Mouse (Mus musculus) G1E (cell line): ENCODE data around the gene Zfyve19. TPM values are rescaled to one million over a fixed set of nuclear protein-coding genes. Genes with fewer than 3 reads are reported as not detected.
A peak's percentile ranks its signal among the peaks of the same experiment; 100 is the strongest.

Source experiments
- ATAC-seq: 2 replicates; pipeline ENCODE4 v1.8.0; 2016; ENCODE audit warnings: mild to moderate bottlenecking; ENCODE audit not compliant: insufficient number of reproducible peaks, poor library complexity, low FRiP score, severe bottlenecking; ENCODE audit errors: extremely low read depth
- DNase-seq: peaks from one replicate; pipeline ENCODE4 v3.0.0; 2012; ENCODE audit warnings: low spot score
- H3K27me3 ChIP-seq: 2 replicates; pipeline ENCODE4 v1.6.1; 2012; ENCODE audit warnings: mild to moderate bottlenecking, low read length, inconsistent platforms; ENCODE audit not compliant: insufficient read depth
- H3K36me3 ChIP-seq: replicated peaks from 2 replicates; pipeline ENCODE3; 2012; ENCODE audit warnings: mild to moderate bottlenecking, inconsistent platforms
- H3K4me1 ChIP-seq: 2 replicates; pipeline ENCODE4 v1.6.1; 2012; ENCODE audit warnings: low read depth, low read length, inconsistent platforms, mixed read lengths; ENCODE audit not compliant: insufficient read depth
- H3K4me3 ChIP-seq: 2 replicates; pipeline ENCODE4 v1.5.1; 2012; ENCODE audit warnings: low read depth, mild to moderate bottlenecking, inconsistent platforms, low read length, moderate library complexity, mixed read lengths
- H3K9me3 ChIP-seq: replicated peaks from 2 replicates; pipeline ENCODE4 v1.6.1; 2012; ENCODE audit warnings: inconsistent platforms
- CTCF ChIP-seq: IDR thresholded peaks from 2 replicates; pipeline ENCODE4 v1.5.1; 2012; ENCODE audit warnings: low read depth, low read length, inconsistent platforms, mixed read lengths
- GATA1 ChIP-seq: IDR thresholded peaks from 2 replicates; pipeline ENCODE4 v1.6.1; 2012; ENCODE audit warnings: borderline replicate concordance, low read length, inconsistent platforms, mixed read lengths
- GATA2 ChIP-seq: IDR thresholded peaks from 2 replicates; pipeline ENCODE4 v1.6.1; 2012; ENCODE audit warnings: low read depth, low read length, inconsistent platforms, borderline replicate concordance
- POLR2AphosphoS5 ChIP-seq: IDR thresholded peaks from 2 replicates; pipeline ENCODE4 v1.6.1; 2012; ENCODE audit warnings: low read depth, low read length, inconsistent platforms; ENCODE audit not compliant: insufficient replicate concordance
- TAL1 ChIP-seq: conservative IDR thresholded peaks from 2 replicates; pipeline ENCODE4 v1.6.1; 2012; ENCODE audit warnings: low read depth, low read length, inconsistent platforms, mixed read lengths
- polyA plus RNA-seq: library from polyadenylated mRNA; stranded (reverse); fragments of >175 nt; gene quantifications from 2 replicates; pipeline ENCODE4 v1.2.3, GENCODE M21; 2012
- total RNA-seq, 2 experiments: library from RNA; stranded (forward) in 1 of 2; stranded (reverse) in 1 of 2; fragments of 200-1000 nt in 1 of 2; fragments of >200 nt in 1 of 2; fragmentation: Nextera tagmentation in 1 of 2; gene quantifications; 2 replicates each; pipeline ENCODE4 v1.2.3; 2014 to 2017

Zfyve19 gene
- total and polyA plus RNA-seq, 3 experiments = 22.7 to 28.9 (median 23.4) TPM

DNA sequence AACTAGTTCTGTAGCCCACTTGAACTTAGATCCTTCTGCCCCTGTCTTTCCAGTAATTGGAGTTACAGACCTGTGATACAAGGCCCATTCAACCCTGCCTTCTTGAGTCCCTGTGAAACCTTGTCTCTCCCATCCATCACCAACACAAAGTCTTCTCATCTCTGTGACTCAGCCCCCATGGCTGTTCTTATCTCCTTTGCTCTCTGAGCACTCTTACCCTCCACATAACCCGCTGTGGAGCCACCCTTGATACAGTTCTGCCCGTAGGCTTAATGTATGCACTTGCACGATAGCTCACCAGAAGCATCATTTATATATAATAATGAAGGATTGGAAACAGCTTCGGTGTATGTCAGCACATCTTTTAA lies 32.4 kb downstream of the Zfyve19 start:
- TF ChIP-seq GATA1 = no peak
- H3K27me3 ChIP-seq = peaks cover 53% of the 10 kb centered on the region
- DNase-seq (no peak), ATAC-seq (no peak)
- H3K9me3 ChIP-seq = no peaks in the 10 kb centered on the region
- no peaks in the 10 kb centered on the region; the same call in 1 of the 2 replicates for H3K4me1 ChIP-seq
- no peak overlapping the region for H3K4me3 ChIP-seq
- no peaks in the 10 kb centered on the region for H3K36me3 ChIP-seq

DNA sequence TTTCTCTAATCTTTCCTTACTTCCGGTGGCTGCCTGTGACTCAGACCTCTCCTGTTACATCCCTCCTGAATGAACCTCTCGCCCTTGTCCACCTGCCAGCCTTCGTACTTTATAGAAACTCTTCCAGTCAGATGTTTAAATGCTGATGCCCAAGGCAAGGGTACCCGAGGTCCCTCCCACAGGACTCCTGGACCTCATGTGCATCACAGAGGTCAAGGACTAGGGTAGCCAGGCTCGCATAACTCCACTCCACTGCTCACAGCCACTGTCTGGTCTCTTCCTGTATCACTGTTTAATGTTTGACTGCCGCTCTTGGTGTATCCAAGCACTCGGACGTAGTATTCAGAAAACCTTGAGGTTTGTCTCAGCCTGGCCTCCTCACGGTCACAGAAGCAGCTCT lies 34.1 kb downstream of the Zfyve19 start:
- no peak for TF ChIP-seq GATA1
- no peak for TF ChIP-seq TAL1
- no peak for TF ChIP-seq POLR2AphosphoS5
- TF ChIP-seq CTCF = no peak
- TF ChIP-seq GATA2 = no peak
- ATAC-seq (no peak), DNase-seq (no peak)
- no peaks in the 10 kb centered on the region for H3K9me3 ChIP-seq
- H3K4me1 ChIP-seq = no peaks in the 10 kb centered on the region; the same call in 1 of the 2 replicates
- H3K36me3 ChIP-seq = no peaks in the 10 kb centered on the region
- no peak overlapping the region for H3K4me3 ChIP-seq
- peaks cover 59% of the 10 kb centered on the region for H3K27me3 ChIP-seq

DNA sequence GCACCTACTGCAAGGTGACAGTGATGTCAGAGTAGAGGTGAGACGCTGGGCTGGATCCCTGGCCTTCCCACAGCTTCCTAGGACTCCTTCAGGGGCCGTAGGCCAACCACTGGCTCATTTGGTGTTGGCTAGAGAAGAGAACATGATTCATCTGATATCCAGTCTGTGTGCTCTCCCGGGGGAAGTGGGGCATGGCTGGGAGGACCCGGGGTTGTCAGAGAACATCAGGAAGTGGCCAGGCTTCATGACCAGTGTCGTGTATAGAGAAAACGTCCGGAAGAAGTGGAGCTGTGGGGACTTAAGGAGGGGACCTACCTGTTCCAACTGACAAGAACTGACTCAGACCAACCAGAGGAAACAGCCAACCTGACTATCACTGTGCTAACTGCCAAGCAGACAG lies 36.8 kb downstream of the Zfyve19 start:
- Histone ChIP-seq H3K27me3 (peaks cover 65% of the 10 kb centered on the region), H3K36me3 (no peaks in the 10 kb centered on the region), H3K4me3 (no peak overlapping the region), H3K4me1 (no peaks in the 10 kb centered on the region), H3K9me3 (no peaks in the 10 kb centered on the region)
- no peak for TF ChIP-seq POLR2AphosphoS5
- no peak for TF ChIP-seq GATA1
- no peak for TF ChIP-seq CTCF
- no peak for TF ChIP-seq TAL1
- no peak for TF ChIP-seq GATA2
- no peak for ATAC-seq
- no peak for DNase-seq

DNA sequence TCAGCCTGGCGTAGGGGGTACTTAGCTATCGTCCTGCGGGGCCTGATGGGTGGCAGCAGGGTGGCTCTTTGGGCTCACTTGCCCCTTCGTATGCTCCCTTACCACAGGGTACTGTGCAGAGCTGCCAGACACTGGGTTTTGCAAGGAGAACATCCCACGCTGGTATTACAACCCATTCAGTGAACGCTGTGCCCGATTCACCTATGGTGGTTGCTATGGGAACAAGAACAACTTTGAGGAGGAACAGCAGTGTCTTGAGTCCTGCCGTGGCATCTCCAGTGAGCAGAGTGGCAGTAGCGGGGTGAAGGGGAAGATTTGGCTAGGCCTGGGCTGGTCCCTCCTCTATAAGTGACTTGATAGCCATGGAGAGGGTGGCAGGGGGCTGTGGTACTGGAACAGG lies 39.5 kb downstream of the Zfyve19 start:
- H3K4me1 ChIP-seq = peaks cover 8% of the 10 kb centered on the region
- no peaks in the 10 kb centered on the region for H3K9me3 ChIP-seq
- DNase-seq (no peak), ATAC-seq (no peak)
- no peaks in the 10 kb centered on the region for H3K36me3 ChIP-seq
- H3K27me3 ChIP-seq = peaks cover 48% of the 10 kb centered on the region
- TF ChIP-seq CTCF = no peak
- TF ChIP-seq GATA1 = no peak
- no peak for TF ChIP-seq POLR2AphosphoS5
- no peak for TF ChIP-seq GATA2
- TF ChIP-seq TAL1 = no peak
- no peak overlapping the region for H3K4me3 ChIP-seq

DNA sequence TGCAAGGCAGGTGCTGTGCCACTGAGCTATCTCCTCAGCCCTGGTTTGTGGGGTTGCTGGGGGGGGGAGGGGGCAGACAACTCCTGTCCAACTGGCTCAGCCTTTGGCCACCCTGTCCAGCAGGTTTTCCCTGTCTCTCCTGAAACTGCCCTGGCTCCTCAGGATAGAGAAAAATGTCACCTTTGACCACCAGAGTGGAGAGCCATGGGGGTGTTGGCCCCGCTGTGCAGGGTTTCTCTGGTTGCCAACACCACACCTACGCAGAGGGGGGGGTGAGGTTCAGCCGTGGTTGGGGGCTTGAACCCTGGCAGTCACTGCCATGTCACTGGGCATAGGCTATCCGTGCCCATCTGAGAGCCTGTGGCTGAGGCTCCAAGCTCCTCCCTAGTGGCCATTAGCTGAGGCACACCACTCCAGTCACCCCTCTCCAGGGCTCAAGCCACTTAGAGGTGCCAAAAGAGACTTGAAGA lies 41.2 kb downstream of the Zfyve19 start:
- no peak for ATAC-seq
- H3K9me3 ChIP-seq = no peaks in the 10 kb centered on the region
- peaks cover 8% of the 10 kb centered on the region for H3K4me1 ChIP-seq
- TF ChIP-seq GATA2 (no peak), GATA1 (no peak), POLR2AphosphoS5 (no peak), CTCF (no peak), TAL1 (no peak)
- no peak for DNase-seq
- H3K36me3 ChIP-seq = no peaks in the 10 kb centered on the region
- H3K4me3 ChIP-seq = no peak overlapping the region
- peaks cover 58% of the 10 kb centered on the region for H3K27me3 ChIP-seq

DNA sequence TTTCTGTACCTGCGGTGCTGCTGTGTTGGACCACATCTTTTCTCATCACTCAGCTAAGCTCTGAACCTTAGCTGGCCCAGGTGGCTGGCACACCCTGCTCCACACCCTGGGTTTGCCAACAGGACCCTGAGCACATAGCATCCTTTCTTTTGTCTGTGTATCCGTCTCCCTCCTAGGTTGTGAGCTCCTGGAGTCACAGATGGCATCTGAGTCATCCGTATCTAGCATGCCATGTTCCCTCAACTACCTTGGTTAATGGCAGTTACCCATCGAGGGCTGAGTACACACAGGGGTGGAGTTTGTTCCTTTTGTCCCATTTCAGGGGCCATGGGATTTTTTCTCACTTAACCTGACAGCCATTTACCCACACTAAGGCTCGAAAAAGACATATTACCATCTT lies 42.0 kb downstream of the Zfyve19 start:
- H3K9me3 ChIP-seq = no peaks in the 10 kb centered on the region
- H3K4me3 ChIP-seq = no peak overlapping the region
- no peaks in the 10 kb centered on the region for H3K36me3 ChIP-seq
- DNase-seq (no peak), ATAC-seq (no peak)
- H3K27me3 ChIP-seq = peaks cover 58% of the 10 kb centered on the region
- peaks cover 8% of the 10 kb centered on the region for H3K4me1 ChIP-seq
- TF ChIP-seq GATA2 = no peak
- TF ChIP-seq TAL1 = no peak
- no peak for TF ChIP-seq POLR2AphosphoS5
- no peak for TF ChIP-seq CTCF
- TF ChIP-seq GATA1 = no peak

DNA sequence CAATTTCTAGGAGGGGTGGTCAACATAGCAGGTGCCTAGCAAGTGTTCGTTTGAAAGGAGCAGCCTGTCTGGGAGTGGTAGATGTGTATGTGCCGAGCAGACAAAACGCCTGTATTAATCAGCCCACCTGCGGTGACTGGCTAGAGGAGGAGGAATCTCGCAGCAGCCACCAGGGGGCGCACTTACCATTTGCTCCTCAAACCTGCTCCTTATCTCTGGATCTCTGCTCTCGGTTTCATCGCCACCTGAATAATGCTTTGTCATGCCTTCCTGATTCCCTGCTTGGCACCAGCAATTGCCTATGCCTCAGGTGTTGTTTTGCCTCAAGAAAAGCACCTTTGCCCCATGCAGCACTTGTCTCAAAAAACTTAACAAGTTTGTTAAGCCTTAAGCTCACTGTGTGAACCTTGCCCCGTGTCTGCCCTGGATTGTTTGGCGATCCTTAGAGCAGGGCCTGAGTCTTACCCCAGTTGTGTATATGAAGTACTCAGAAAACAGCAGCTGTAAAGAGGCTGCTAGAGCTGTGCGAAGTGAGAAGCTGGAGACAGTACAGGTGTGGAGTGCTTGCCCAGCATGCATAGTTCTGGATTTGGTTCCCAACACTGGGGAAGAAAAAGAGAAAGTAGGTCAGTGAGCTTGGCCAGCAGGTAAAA lies 42.5 kb downstream of the Zfyve19 start:
- ATAC-seq (peak; percentile 34; the same call in 1 of the 2 replicates), DNase-seq (peak; percentile 79)
- no peak for TF ChIP-seq POLR2AphosphoS5
- TF ChIP-seq GATA2 = peak; percentile 94; the same call in 1 of the 2 replicates
- TF ChIP-seq GATA1 = no peak
- peak; percentile 90 for TF ChIP-seq CTCF
- Histone ChIP-seq H3K4me3 (no peak overlapping the region), H3K36me3 (no peaks in the 10 kb centered on the region), H3K4me1 (peaks cover 8% of the 10 kb centered on the region), H3K27me3 (peaks cover 58% of the 10 kb centered on the region), H3K9me3 (no peaks in the 10 kb centered on the region)
